Mouse (Mus musculus): ENCODE measurements around the gene Plcl2.

Gene Plcl2

GRCm38 (mm10) chr17:50509251-50510104 is at the start of gene Plcl2:
Plcl2 (plus strand) TSS chr17:50509403.
- DNase-seq, result peak; percentile 48 to 67

DNA sequence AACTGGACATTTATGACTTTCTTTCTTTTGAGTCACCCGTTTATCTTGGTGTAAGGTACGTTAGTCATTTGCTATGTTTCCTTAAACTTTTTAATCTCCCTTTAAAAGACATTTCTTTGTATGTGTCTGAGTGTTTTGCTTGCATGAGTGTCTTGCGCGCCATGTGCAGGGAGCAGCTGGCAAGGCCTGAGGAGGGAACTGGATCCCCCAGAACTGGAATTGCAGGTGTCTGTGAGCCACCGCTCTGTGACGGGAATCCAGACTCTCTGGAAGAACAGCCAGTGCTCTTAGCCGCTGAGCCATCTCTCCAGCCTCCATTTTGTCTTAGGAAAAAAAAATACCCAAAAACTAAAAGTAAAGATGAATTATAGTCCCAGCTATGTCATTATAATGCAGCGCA is 48.9 kb upstream of the Plcl2 start:
- no peak for DNase-seq

GRCm38 (mm10) chr17:50467438-50467837 is 41.8 kb upstream of the Plcl2 start:
- DNase-seq, result no peak

- DNase-seq, result no peak
Measured at GRCm38 (mm10) chr17:50469126-50469525, 40.1 kb upstream of the Plcl2 start.

DNA sequence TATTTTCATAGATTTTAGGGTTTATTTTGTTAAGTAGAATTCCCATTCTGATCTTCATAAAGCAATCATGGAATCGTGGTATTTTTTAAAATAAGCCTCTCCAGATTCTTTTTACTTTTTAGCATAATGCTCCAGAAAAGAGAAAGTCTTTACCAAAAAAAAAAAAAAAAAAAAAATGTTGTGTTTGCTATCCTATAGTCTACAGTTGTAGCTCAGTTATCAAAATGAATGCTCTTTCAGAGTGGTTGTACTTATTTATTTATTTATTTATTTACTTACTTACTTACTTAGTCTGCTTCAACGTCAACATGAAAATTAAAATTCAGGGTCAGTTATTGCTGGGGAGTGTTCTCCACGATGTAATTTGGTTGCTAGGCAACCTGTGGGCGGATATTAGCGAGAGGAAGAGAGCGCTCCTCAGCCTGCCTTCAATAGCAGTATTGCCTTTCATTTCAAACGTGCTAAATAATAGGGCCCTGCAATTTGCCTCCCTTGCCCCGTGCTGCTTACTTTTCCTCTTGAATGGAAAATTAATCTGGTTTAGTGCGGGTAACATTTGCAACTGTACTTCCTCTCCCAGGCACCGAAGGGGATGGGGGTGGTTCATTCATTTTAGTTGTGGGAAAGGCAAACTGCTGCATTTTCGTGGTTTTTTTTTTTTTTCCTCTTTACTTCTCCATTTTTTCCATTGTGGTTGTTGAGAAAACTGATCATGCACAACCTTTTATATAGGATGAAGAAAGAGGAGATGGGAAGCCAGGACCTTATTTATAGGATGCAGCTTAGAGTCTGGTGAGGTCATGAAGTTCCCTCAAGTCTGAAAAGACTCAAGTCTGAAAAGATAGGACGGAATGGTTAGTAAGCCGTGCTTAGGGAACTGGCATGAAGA is 39.4 kb upstream of the Plcl2 start:
- peak in 1 of 2 experiments; percentile 31 for DNase-seq

DNA sequence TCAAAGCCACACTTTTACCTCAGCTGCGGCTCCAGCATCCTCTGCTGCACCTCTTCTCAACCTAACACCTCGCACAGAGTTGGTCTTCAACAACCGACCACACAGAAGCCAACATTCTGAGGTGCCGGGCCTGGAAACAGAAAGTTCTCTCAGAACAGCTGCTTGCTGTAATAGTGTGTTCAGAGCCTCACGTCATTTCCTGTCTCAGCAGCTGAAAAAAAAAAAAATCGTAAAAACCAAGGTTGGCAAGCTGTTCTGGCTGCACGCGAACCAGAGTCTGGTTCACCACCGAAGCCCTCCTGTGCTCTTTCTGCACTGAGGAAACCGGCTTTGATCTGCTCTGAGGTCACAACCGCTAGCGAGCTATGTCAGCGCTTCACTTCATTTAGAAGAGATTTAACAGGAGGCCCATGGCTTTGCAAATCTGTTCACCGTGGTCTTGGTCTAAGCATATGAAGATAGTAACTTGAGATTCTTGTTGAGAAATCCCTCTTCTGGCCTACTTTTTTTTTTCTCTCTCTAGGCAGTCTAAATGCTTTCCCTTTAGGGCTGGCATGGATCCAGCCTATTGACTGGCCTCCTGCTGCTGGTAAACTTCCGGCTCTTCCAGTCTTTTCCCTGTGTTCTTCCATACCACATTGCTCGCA is 38.6 kb upstream of the Plcl2 start:
- DNase-seq, result peak; percentile 54 to 56

DNA sequence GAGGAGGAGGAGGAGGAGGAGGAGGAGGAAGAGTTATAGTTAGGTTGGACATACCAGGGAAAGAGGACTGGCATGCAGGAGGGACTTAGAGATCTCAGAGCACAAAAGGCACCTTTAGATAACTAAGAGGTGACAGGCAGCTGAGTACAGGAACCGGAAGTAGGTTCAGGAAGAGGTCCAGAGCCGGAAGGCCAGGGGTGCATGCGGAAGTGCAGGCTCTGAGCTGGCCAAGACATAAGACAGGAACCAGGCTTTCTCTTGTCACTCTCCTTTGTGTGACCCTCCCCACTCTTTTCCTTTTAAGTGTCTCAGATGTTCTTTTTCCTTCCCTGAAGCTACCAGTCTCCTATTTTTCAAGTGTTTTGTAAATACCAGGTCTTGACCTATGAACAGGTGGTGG is 38.0 kb upstream of the Plcl2 start:
- DNase-seq, result peak; percentile 39 to 78

DNA sequence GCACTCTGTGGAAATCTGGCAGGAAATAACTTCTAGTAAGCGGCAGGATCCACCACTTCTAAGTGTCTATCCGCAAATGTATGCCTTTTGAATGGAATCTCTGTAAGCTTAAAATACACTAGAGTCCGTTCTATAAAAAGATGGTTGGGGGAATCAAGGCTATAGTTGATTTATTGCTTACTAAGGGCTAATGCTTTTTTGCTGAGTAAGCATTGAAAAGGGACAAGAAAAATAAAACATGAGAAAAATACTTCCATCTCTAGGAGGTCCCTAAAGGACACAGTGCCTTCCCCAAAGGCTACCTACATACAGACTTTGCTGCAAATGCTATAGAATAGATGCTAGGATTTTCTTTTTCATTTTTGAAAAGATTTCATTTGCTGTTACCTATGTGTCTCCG is 31.9 kb upstream of the Plcl2 start:
- DNase-seq, result no peak

- DNase-seq, result no peak
Measured at GRCm38 (mm10) chr17:50480867-50481266, 28.3 kb upstream of the Plcl2 start.

DNA sequence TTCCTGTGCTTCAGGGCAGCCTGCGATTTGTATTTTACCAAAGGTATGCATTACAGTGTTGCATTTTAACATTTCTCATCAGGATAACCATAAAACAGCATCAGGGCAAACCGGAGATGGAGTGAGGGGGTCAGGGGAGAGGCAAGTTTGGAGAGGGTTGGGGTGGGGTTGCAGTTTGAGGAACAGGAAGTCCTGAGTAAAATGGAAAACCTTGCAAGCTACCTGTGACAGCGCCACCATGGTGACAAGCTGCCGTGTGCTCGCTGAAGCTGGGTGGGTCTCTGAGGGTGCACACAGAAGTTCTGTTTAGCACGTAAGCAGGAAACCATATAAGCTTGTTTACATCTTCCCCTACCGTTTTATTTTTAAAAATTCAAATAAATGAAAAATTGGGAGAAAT is 25.5 kb upstream of the Plcl2 start:
- DNase-seq, result no peak

- no peak for DNase-seq
Measured at GRCm38 (mm10) chr17:50484981-50485380, 24.2 kb upstream of the Plcl2 start.

DNA sequence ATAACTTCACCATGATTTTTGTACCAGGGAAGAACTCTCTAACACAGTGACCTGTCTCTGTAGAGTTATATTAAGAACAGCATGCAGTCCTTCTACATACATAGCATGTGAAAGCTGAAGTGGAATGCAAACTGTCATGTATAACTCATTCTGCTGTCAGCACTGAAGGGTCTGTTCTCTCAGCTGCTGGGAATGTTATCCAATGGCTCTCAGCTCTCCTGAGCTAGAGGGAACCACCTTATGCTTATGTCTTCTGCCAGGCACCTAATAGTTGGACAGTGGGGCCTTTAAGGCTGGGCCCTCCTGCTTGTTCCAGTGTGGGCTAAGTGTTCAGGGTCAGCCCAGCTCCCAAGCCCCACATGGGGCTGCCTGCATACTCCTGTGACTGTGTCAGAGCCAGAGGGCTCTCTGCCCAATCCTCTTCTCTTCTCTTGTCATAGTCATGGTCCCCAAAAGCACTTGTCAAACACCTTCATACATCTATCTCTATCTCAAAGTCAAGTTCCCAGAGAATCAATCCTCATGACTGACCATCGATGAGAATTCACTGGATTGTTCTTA is 22.1 kb upstream of the Plcl2 start:
- DNase-seq, result no peak

DNA sequence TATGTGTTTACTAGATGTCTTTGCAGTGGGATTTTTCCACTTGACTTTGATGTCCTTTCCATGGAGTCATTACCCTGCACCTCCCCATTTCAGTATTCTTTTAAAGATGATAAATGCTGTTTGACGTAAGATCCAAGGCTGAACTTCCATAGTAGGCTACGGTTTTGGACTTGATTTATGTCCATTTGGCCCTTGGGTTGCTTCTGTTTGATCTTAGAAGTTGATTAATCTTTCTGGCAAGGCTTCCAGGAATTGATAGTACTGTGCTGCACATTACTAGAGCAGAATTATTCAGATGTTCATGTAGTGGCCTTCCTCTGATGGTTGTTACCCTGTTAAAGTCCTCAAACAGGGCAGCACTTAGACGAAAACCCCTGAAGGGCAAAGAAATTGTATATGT is 21.5 kb upstream of the Plcl2 start:
- DNase-seq, result no peak

GRCm38 (mm10) chr17:50488406-50488805 is 20.8 kb upstream of the Plcl2 start:
- no peak for DNase-seq

- DNase-seq, result no peak
Measured at GRCm38 (mm10) chr17:50488895-50489294, 20.3 kb upstream of the Plcl2 start.

- DNase-seq, result no peak
Measured at GRCm38 (mm10) chr17:50490644-50491430, 18.4 kb upstream of the Plcl2 start.

DNA sequence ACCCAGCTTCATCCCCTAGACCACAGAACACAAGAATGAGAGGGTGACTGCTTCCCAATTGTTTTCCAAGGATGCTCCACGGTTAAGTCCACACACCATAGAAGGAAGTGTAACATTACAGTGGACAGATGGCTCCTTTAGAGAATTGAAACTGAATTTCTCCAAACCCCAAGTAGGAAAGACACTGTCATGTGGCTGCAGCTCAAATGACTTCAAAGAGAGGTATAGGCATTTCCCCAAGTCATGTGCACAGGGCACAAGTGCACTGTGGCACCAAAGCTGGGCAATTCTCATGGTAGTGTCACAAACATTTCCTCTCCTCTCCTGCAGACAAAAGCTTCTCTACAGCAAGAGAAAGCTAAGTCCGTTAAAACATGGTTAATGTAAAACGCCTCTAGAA is 17.7 kb upstream of the Plcl2 start:
- DNase-seq, result no peak

GRCm38 (mm10) chr17:50495216-50495889 is 13.8 kb upstream of the Plcl2 start:
- no peak for DNase-seq

DNA sequence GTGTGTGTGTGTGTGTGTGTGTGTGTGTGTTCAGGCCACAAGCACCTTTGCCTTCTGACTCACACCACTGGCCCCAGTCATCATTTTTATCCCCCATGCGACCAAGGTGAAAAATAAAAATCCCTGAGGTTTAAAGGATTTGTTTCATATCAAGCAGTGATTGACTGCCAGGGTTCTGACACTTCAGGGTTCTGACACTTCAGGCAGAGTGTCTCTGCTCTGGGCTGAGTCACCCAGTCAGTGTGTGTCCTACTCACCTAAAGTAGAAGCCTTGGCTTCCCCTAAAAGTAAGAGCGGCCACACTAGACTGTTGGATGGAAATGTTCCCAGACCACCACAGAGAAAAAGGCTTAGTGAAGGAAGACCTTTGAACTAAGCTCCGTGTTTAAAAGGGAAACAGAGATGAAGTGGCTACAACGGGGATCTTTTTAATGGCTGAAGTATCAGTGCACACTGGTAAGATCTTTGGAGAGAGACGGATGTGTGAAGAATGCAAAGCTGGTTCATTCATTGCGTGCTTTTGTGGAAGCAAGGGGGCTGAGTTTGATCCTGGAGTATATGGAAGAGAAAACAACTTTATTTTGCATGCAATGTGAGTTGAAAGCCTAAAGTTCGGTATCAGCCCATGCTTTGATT is 11.0 kb upstream of the Plcl2 start:
- DNase-seq, result no peak

DNA sequence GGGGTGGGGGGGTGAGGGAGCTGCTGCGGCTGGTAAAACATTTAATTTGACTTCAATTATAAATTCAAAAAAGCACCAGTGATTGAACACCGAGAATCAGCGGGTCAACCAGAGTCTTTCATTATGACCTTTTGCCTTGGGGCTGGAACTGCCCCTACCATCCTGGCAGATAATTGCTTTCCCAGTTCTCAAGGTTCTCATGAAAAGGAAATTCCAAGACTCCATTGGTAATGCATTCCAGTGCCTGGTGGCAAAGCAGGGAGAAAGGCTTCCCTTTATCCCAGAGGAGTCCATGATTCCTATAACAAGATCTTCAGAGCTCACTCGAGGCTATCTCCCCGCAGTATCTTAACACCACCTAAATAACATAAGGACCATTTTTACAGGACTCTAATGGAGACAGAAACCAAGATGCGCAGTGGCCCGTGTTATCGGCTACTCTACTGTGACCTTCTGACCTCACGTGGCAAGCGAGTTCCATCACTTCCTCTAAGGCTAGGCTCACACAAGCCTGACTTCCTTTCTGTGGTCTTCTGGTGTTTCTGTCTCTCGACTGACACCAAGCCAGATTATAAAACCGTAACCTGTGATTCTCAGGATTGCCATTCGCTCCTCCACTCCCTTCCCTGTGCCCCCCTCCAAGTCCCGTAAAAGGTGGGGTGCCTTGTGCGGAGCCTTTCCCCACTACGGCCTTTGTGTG is 10.0 kb upstream of the Plcl2 start:
- no peak for DNase-seq
